Mouse (Mus musculus): Measurements from ENCODE around the gene Frmd4b. TPM values are rescaled to one million over a fixed set of nuclear protein-coding genes. Genes with fewer than 3 reads are reported as not detected.

The Frmd4b gene
- polyA plus RNA-seq, 1 experiment from 2014 or later: 22.2 TPM

GRCm38 (mm10) chr6:97615901-97616461 lies 1.4 kb downstream of the Frmd4b start:
- Histone ChIP-seq H3K36me3 (ENCODE audit: control insufficient read depth, insufficient read depth, low read length) (no peaks in the 10 kb centered on the region), H3K4me3 (ENCODE audit: low read depth, low read length) (peak overlapping the region; percentile 64), H3K4me1 (ENCODE audit: control insufficient read depth, insufficient read depth, low read length) (no peaks in the 10 kb centered on the region), H3K9ac (replicated peaks; ENCODE audit: low read depth, low read length) (0 out of 2 replicates have a peak overlapping the region, but pooled peaks have one; percentile 41), H3K27me3 (ENCODE audit: control insufficient read depth, insufficient read depth, low read length) (no peaks in the 10 kb centered on the region; the same call in 1 of the 2 replicates), H3K27ac (ENCODE audit: low read length) (no peak overlapping the region), H3K4me2 (replicated peaks; ENCODE audit: low read depth, low read length) (peak overlapping the region; percentile 94), H3K9me3 (ENCODE audit: control insufficient read depth, low read depth, low read length) (no peaks in the 10 kb centered on the region)
- no peak for ATAC-seq (ENCODE audit: insufficient number of reproducible peaks, insufficient read depth, low FRiP score, low read depth)
- WGBS: 6% methylated on average over 16 of the region's 16 CpGs

GRCm38 (mm10) chr6:97614179-97614578 lies 3.2 kb downstream of the Frmd4b start:
- no peaks in the 10 kb centered on the region; the same call in 1 of the 2 replicates for H3K27me3 ChIP-seq (ENCODE audit: control insufficient read depth, insufficient read depth, low read length)
- no peak overlapping the region for H3K9ac ChIP-seq (replicated peaks; ENCODE audit: low read depth, low read length)
- H3K27ac ChIP-seq (ENCODE audit: low read length): no peak overlapping the region
- no peak overlapping the region for H3K4me2 ChIP-seq (replicated peaks; ENCODE audit: low read depth, low read length)
- no peaks in the 10 kb centered on the region for H3K4me1 ChIP-seq (ENCODE audit: control insufficient read depth, insufficient read depth, low read length)
- ATAC-seq (ENCODE audit: insufficient number of reproducible peaks, insufficient read depth, low FRiP score, low read depth): no peak
- no peak overlapping the region for H3K4me3 ChIP-seq (ENCODE audit: low read depth, low read length)
- H3K9me3 ChIP-seq (ENCODE audit: control insufficient read depth, low read depth, low read length): no peaks in the 10 kb centered on the region
- no peaks in the 10 kb centered on the region for H3K36me3 ChIP-seq (ENCODE audit: control insufficient read depth, insufficient read depth, low read length)

DNA sequence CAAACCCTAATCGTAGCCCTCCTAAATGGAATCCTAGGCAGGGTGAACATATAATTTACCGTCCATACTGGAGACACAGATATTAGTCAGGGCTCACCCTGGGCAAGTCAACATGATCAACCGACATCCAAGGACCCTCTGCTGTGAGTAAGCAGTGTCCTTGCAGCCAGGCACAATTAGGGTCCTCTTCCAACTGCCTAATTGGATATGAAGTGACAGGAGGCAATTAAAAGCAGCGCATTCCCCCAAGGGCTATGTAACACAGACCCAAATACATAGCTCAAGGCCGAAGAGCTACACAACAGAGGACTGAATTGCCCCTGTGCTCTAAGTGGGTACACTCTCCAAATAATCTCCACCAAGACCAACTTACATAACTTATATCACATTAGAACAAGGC lies 4.5 kb downstream of the Frmd4b start:
- no peaks in the 10 kb centered on the region for H3K4me1 ChIP-seq (ENCODE audit: control insufficient read depth, insufficient read depth, low read length)
- 91% methylated on average over 5 of the region's 5 CpGs for WGBS
- no peak overlapping the region for H3K4me2 ChIP-seq (replicated peaks; ENCODE audit: low read depth, low read length)
- no peaks in the 10 kb centered on the region for H3K9me3 ChIP-seq (ENCODE audit: control insufficient read depth, low read depth, low read length)
- no peak overlapping the region for H3K4me3 ChIP-seq (ENCODE audit: low read depth, low read length)
- no peaks in the 10 kb centered on the region; the same call in 1 of the 2 replicates for H3K27me3 ChIP-seq (ENCODE audit: control insufficient read depth, insufficient read depth, low read length)
- no peak for ATAC-seq (ENCODE audit: insufficient number of reproducible peaks, insufficient read depth, low FRiP score, low read depth)
- no peaks in the 10 kb centered on the region for H3K36me3 ChIP-seq (ENCODE audit: control insufficient read depth, insufficient read depth, low read length)
- no peak overlapping the region for H3K27ac ChIP-seq (ENCODE audit: low read length)
- H3K9ac ChIP-seq (replicated peaks; ENCODE audit: low read depth, low read length): no peak overlapping the region

DNA sequence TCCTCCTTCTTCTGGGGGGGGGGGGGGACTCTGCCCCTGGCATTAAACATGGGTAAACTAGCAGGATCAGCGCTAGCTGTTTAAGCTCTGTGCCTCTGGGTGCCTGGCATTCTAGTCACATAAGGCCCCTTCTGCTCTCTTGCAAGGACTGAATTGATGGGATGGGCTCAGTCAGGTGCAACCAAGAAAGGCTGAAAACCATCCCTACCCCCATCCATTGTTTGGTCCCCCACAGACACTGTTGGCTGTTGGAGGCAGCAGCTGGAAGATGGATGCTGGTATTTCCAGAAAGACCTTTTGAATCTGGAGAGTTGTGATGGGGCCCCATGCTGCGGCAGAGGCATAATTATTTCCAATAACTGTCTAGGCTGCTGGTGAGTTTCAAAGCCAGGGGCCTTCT lies 7.3 kb downstream of the Frmd4b start:
- H3K36me3 ChIP-seq (ENCODE audit: control insufficient read depth, insufficient read depth, low read length): no peaks in the 10 kb centered on the region
- WGBS: 71% methylated on average over 2 of the region's 2 CpGs
- H3K9ac ChIP-seq (replicated peaks; ENCODE audit: low read depth, low read length): no peak overlapping the region
- no peaks in the 10 kb centered on the region for H3K4me1 ChIP-seq (ENCODE audit: control insufficient read depth, insufficient read depth, low read length)
- H3K27me3 ChIP-seq (ENCODE audit: control insufficient read depth, insufficient read depth, low read length): no peaks in the 10 kb centered on the region
- no peak overlapping the region for H3K4me2 ChIP-seq (replicated peaks; ENCODE audit: low read depth, low read length)
- H3K9me3 ChIP-seq (ENCODE audit: control insufficient read depth, low read depth, low read length): no peaks in the 10 kb centered on the region
- H3K4me3 ChIP-seq (ENCODE audit: low read depth, low read length): no peak overlapping the region
- no peak for ATAC-seq (ENCODE audit: insufficient number of reproducible peaks, insufficient read depth, low FRiP score, low read depth)
- no peak overlapping the region for H3K27ac ChIP-seq (ENCODE audit: low read length)

DNA sequence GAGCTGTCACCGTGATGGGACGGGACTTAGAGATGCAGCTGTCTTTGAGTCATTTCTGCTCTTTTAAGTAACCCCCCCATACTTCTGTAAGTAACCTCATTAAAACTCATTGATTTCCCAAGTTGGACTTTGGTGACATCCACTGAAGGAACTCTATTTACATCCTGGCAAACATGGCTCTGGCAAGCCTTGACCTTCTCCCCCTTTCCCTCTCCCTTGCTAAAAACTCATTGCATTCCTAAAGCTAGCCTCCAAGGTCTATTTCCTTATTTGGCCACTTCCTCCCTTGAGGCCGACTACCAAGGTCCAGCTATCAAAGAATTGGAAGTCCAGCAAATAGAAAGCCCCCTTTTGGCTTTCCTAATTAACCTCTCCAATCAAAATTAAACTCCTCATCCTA lies 9.7 kb downstream of the Frmd4b start:
- H3K4me2 ChIP-seq (replicated peaks; ENCODE audit: low read depth, low read length): no peak overlapping the region
- H3K36me3 ChIP-seq (ENCODE audit: control insufficient read depth, insufficient read depth, low read length): no peaks in the 10 kb centered on the region
- WGBS: 48% methylated on average over 3 of the region's 3 CpGs
- H3K4me3 ChIP-seq (ENCODE audit: low read depth, low read length): no peak overlapping the region
- no peak overlapping the region for H3K27ac ChIP-seq (ENCODE audit: low read length)
- no peaks in the 10 kb centered on the region for H3K4me1 ChIP-seq (ENCODE audit: control insufficient read depth, insufficient read depth, low read length)
- ATAC-seq (ENCODE audit: insufficient number of reproducible peaks, insufficient read depth, low FRiP score, low read depth): no peak
- no peak overlapping the region for H3K9ac ChIP-seq (replicated peaks; ENCODE audit: low read depth, low read length)
- no peaks in the 10 kb centered on the region for H3K27me3 ChIP-seq (ENCODE audit: control insufficient read depth, insufficient read depth, low read length)
- no peaks in the 10 kb centered on the region for H3K9me3 ChIP-seq (ENCODE audit: control insufficient read depth, low read depth, low read length)

DNA sequence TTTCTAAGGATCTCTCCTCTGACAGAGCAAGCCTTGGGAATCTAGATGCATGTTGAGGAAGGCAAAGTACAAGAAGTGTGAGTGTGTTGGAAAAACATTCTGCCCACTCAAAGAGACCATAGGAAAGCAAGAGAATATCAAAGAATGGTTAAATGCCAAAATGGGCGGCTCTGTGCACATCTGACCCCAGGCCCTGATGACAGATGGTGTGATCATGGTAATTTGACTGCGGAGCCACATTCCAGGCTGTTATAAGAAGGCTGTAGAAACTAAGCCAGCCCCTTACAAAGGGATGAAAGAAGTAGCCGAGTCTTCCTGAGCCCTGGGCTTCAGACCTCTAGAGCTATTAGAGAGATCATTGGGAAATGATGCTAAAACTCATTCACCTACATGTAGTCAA lies 22.1 kb downstream of the Frmd4b start:
- ATAC-seq (ENCODE audit: insufficient number of reproducible peaks, insufficient read depth, low FRiP score, low read depth): no peak
- Histone ChIP-seq H3K4me3 (ENCODE audit: low read depth, low read length) (no peak overlapping the region), H3K36me3 (ENCODE audit: control insufficient read depth, insufficient read depth, low read length) (no peaks in the 10 kb centered on the region), H3K27me3 (ENCODE audit: control insufficient read depth, insufficient read depth, low read length) (no peaks in the 10 kb centered on the region), H3K4me2 (replicated peaks; ENCODE audit: low read depth, low read length) (no peak overlapping the region), H3K4me1 (ENCODE audit: control insufficient read depth, insufficient read depth, low read length) (no peaks in the 10 kb centered on the region), H3K9me3 (ENCODE audit: control insufficient read depth, low read depth, low read length) (no peaks in the 10 kb centered on the region), H3K27ac (ENCODE audit: low read length) (no peak overlapping the region), H3K9ac (replicated peaks; ENCODE audit: low read depth, low read length) (no peak overlapping the region)
- 51% methylated on average over 3 of the region's 3 CpGs for WGBS

GRCm38 (mm10) chr6:97594589-97594988 lies 22.8 kb downstream of the Frmd4b start:
- WGBS: 93% methylated on average over 7 of the region's 7 CpGs
- Histone ChIP-seq H3K4me3 (ENCODE audit: low read depth, low read length) (no peak overlapping the region), H3K27me3 (ENCODE audit: control insufficient read depth, insufficient read depth, low read length) (no peaks in the 10 kb centered on the region), H3K4me2 (replicated peaks; ENCODE audit: low read depth, low read length) (no peak overlapping the region), H3K27ac (ENCODE audit: low read length) (no peak overlapping the region), H3K36me3 (ENCODE audit: control insufficient read depth, insufficient read depth, low read length) (no peaks in the 10 kb centered on the region), H3K4me1 (ENCODE audit: control insufficient read depth, insufficient read depth, low read length) (no peaks in the 10 kb centered on the region), H3K9ac (replicated peaks; ENCODE audit: low read depth, low read length) (no peak overlapping the region), H3K9me3 (ENCODE audit: control insufficient read depth, low read depth, low read length) (no peaks in the 10 kb centered on the region)
- no peak for ATAC-seq (ENCODE audit: insufficient number of reproducible peaks, insufficient read depth, low FRiP score, low read depth)

DNA sequence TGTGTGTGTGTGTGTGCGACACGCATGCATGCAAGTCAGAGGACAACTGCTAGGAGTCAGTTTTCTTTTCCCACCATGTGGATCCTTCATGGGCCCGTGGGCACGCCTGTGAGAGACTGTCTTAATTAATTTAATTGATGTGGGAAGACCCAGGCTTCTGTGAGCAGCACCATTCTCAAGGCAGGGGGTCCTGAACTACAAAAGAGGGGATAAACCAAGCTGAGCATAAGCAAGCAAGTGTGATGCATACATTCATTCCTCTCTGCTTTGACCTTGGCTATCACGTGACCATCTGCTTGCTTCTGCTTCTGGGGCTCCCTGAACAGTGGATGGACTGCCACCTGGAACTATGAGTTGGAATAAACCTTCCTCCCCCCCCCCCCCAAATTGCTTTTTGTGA lies 27.1 kb downstream of the Frmd4b start:
- Histone ChIP-seq H3K27ac (ENCODE audit: low read length) (no peak overlapping the region), H3K9ac (replicated peaks; ENCODE audit: low read depth, low read length) (no peak overlapping the region), H3K27me3 (ENCODE audit: control insufficient read depth, insufficient read depth, low read length) (no peaks in the 10 kb centered on the region), H3K36me3 (ENCODE audit: control insufficient read depth, insufficient read depth, low read length) (no peaks in the 10 kb centered on the region), H3K9me3 (ENCODE audit: control insufficient read depth, low read depth, low read length) (no peaks in the 10 kb centered on the region), H3K4me2 (replicated peaks; ENCODE audit: low read depth, low read length) (no peak overlapping the region), H3K4me3 (ENCODE audit: low read depth, low read length) (no peak overlapping the region), H3K4me1 (ENCODE audit: control insufficient read depth, insufficient read depth, low read length) (no peaks in the 10 kb centered on the region)
- whole genome bisulfite sequencing: 73% methylated on average over 5 of the region's 5 CpGs
- ATAC-seq (ENCODE audit: insufficient number of reproducible peaks, insufficient read depth, low FRiP score, low read depth): no peak

- Histone ChIP-seq H3K36me3 (ENCODE audit: control insufficient read depth, insufficient read depth, low read length) (no peaks in the 10 kb centered on the region), H3K27me3 (ENCODE audit: control insufficient read depth, insufficient read depth, low read length) (no peaks in the 10 kb centered on the region), H3K9me3 (ENCODE audit: control insufficient read depth, low read depth, low read length) (no peaks in the 10 kb centered on the region), H3K4me1 (ENCODE audit: control insufficient read depth, insufficient read depth, low read length) (no peaks in the 10 kb centered on the region), H3K4me2 (replicated peaks; ENCODE audit: low read depth, low read length) (no peak overlapping the region), H3K27ac (ENCODE audit: low read length) (no peak overlapping the region), H3K9ac (replicated peaks; ENCODE audit: low read depth, low read length) (no peak overlapping the region), H3K4me3 (ENCODE audit: low read depth, low read length) (no peak overlapping the region)
- ATAC-seq (ENCODE audit: insufficient number of reproducible peaks, insufficient read depth, low FRiP score, low read depth): no peak
- 88% methylated on average over 3 of the region's 3 CpGs for WGBS
Observed at GRCm38 (mm10) chr6:97589581-97589980, 27.8 kb downstream of the Frmd4b start.
